Mouse (Mus musculus): Measurements from ENCODE around the gene Gabarapl1.

- TF ChIP-seq POLR2A (IDR thresholded peaks at IDR 0.05; ENCODE audit: low read depth, low read length) (no peak), CTCF (IDR thresholded peaks at IDR 0.05; ENCODE audit: borderline replicate concordance, insufficient read depth, low read length) (no peak)
These were observed 29.5 kb upstream of the Gabarapl1 start for GRCm38 (mm10) chr6:129503471-129503870.

All from embryonic fibroblast, embryonic 13.5 days (primary cell).